Mouse (Mus musculus) E14TG2a.4 (cell line): ENCODE measurements around the gene Dtx2.

Experiments used
- H3K27me3 ChIP-seq: 2 replicates; pipeline ENCODE4 v1.6.1; 2014; ENCODE audit warnings: low read length, control low read depth; ENCODE audit not compliant: insufficient read depth
- H3K36me3 ChIP-seq: 2 replicates; pipeline ENCODE4 v1.6.1; 2014; ENCODE audit warnings: low read length, control low read depth; ENCODE audit not compliant: insufficient read depth
- H3K4me1 ChIP-seq: replicated peaks from 2 replicates; pipeline ENCODE4 v1.6.1; 2014; ENCODE audit warnings: low read depth, low read length, control low read depth
- H3K4me3 ChIP-seq: replicated peaks from 2 replicates; pipeline ENCODE4 v1.5.1; 2014; ENCODE audit warnings: mild to moderate bottlenecking, low read length
- H3K9me3 ChIP-seq: 2 replicates; pipeline ENCODE4 v1.6.1; 2014; ENCODE audit warnings: low read length, control low read depth
- CTCF ChIP-seq: conservative IDR thresholded peaks from 2 replicates; pipeline ENCODE4 v1.5.1; 2014; ENCODE audit warnings: low read length
- NANOG ChIP-seq: IDR thresholded peaks from 2 replicates; pipeline ENCODE4 v1.6.1; 2014; ENCODE audit warnings: borderline replicate concordance, low read length, mixed read lengths
- POU5F1 ChIP-seq: IDR thresholded peaks from 2 replicates; pipeline ENCODE4 v1.6.1; 2014; ENCODE audit warnings: low read length, borderline replicate concordance

The Dtx2 gene

DNA sequence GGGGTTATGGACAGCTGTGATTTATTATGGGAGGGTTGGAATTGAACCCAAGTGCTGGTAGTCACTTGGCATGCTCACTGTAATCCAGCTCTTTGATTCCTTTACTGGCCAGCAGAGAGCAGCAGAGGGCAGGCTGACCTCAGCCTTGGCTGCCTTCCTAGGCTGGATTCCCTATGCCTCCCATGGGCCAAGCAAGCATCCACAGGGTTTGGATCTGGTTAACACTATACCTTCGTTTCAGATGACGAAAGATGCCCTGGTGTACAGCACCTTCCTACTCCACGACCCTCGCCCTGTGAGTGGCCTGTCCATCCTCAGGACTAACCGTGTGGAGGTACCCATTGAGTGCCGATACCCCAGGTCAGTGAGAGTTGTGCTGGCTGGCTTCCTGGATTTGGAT lies 12.2 kb upstream of the Dtx2 start:
- no peak for TF ChIP-seq POU5F1
- peak; percentile 78 for TF ChIP-seq CTCF
- Histone ChIP-seq H3K36me3 (no peaks in the 10 kb centered on the region), H3K27me3 (peaks cover 12% of the 10 kb centered on the region; the same call in 1 of the 2 replicates), H3K9me3 (peaks cover 6% of the 10 kb centered on the region), H3K4me1 (peaks cover 58% of the 10 kb centered on the region), H3K4me3 (no peak overlapping the region)

DNA sequence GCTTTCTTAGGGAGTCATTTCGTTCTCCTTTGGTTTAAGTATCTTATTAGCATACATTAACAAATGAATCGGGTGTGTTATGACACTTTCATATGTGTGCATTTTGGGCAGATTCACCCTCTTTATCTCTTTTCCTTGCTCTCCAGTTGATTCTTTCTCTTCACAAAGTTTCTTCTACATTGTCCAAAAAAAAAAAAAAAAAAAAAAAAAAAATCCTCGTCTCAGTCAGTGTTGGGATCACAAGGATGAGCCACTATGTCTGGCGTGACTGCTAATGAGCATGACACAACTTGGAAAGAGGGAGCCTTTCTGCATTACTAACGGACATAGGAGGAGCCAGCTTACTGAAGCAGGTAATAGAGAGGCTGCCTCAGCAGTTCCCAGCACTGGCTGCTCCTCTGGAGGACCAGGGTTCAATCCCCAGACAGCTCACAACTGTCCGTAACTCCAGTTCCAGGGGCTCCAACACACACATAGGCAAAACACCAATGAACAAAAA lies 10.0 kb upstream of the Dtx2 start:
- H3K36me3 ChIP-seq, result no peaks in the 10 kb centered on the region
- TF ChIP-seq NANOG, result no peak
- peaks cover 12% of the 10 kb centered on the region; the same call in 1 of the 2 replicates for H3K27me3 ChIP-seq
- no peaks in the 10 kb centered on the region for H3K9me3 ChIP-seq
- H3K4me1 ChIP-seq, result peaks cover 51% of the 10 kb centered on the region
- no peak overlapping the region for H3K4me3 ChIP-seq

DNA sequence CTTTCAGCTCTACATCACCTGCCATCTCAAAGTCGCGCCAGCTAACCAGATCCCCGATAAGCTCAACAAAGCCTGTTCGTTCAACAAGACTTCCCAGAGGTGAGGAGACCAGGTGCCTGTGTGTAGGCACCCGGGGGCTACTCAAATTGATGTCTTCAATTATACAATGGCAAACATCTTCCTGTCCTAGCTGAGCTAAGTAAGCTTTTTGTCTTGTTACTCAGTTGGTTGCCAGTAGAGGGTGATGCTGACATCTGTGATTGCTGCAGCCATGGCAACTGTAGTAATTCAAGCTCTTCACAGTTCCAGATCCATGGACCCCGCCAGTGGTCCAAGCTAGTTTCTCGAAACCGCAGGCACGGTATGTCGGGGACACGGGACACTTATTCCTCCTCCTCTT lies 7.4 kb upstream of the Dtx2 start:
- Histone ChIP-seq H3K4me1 (peaks cover 30% of the 10 kb centered on the region), H3K9me3 (no peaks in the 10 kb centered on the region), H3K4me3 (no peak overlapping the region), H3K27me3 (peaks cover 6% of the 10 kb centered on the region; the same call in 1 of the 2 replicates), H3K36me3 (no peaks in the 10 kb centered on the region)
- TF ChIP-seq POU5F1, result no peak
- TF ChIP-seq NANOG, result peak; percentile 59; the same call in 1 of the 2 replicates
- TF ChIP-seq CTCF, result peak; percentile 9; the same call in 1 of the 2 replicates

DNA sequence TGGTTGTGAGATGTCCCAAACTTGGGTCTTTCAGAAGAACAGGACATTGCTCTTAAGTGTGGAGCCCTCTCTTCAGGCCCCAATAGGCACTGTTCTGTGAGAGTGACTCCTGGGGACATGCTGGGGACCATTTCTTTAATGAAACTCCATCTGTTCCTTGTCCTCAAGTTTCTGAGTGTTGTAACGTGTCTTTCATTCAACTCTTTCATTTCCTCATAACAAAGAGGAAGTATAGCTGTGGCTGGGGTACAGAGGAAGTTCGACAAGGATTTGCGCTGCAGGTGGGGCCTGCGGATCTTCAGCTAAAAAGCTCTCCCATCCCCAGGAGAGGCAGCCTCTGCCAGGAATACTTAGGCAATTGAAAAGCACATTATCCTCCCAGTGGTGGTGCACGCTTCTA lies 4.0 kb upstream of the Dtx2 start:
- Histone ChIP-seq H3K36me3 (no peaks in the 10 kb centered on the region), H3K4me3 (no peak overlapping the region), H3K9me3 (no peaks in the 10 kb centered on the region), H3K4me1 (peaks cover 26% of the 10 kb centered on the region), H3K27me3 (no peaks in the 10 kb centered on the region; the same call in 1 of the 2 replicates)
- TF ChIP-seq NANOG, result no peak
- TF ChIP-seq CTCF, result no peak
- TF ChIP-seq POU5F1, result no peak

DNA sequence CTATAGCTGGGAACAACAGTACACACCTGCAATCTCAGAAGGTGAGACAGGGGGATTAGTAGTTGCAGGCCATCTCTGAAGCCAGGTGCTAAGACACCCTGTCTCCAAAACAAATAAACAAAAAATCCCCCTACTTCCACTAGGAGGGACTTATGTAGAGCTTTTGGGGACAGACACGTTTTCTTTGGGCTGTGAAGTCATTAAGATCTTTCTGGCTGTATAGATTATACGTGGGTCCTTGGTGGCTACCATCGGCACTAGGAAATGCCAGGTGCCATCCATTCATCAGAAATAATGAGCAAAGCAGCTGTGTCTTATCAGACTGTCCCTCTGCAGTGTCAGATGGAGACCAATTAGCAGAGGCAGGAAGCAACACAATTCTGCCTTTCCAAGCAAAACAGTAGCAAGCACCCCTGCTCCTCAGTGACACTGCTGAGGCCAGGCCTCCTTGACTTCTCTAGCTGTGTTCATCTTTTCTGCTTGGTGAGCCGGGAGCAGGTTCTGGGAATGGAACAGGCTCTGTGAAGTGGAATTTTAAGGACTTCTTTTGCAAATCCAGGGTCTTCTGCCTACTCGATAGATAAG lies 1.1 kb upstream of the Dtx2 start:
- no peak for TF ChIP-seq CTCF
- no peak for TF ChIP-seq POU5F1
- TF ChIP-seq NANOG, result no peak
- Histone ChIP-seq H3K4me1 (peaks cover 44% of the 10 kb centered on the region), H3K4me3 (no peak overlapping the region), H3K9me3 (no peaks in the 10 kb centered on the region), H3K27me3 (no peaks in the 10 kb centered on the region; the same call in 1 of the 2 replicates), H3K36me3 (peaks cover 25% of the 10 kb centered on the region)

DNA sequence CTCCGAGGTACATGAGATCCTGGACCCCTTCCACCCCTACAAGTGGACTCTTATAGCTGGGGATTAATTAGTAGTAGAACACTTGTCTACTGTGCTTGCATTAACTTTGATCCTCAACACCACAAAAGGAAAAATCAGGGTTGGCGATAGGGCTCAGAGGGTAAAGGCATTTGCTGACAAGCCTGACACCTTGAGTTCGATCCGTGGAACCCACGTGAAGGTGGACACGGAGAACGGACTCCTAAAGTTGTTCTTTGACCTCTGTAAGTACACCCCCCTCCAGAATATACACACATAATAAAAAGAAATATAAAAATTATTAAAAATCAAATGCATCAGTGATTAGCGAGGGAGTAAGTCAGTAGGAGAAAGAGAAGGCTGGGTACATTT lies 270 bp upstream of the Dtx2 start:
- TF ChIP-seq CTCF (no peak), NANOG (no peak), POU5F1 (no peak)
- Histone ChIP-seq H3K4me1 (peaks cover 50% of the 10 kb centered on the region), H3K9me3 (no peaks in the 10 kb centered on the region), H3K36me3 (peaks cover 34% of the 10 kb centered on the region), H3K27me3 (no peaks in the 10 kb centered on the region; the same call in 1 of the 2 replicates), H3K4me3 (peak overlapping the region; percentile 89)

DNA sequence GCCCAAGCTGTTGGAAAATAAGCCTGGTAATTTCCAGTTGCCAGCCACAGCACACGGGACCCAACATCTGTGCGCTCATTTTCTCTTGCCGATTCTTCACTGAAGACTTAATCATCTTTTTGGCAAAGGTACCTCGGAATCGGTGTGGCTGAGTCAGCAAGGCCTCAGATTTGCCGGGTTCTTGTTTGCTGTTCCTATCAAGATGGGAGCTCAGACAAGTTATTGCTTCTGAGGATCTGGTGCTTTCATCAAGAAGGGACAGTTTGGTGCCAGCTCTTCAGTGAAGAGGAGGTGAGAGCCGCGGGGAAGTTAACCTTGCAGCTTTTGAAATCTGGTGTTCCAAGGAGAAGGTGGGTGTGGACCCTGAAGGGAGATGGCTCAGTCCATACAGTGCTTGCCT lies 1.6 kb downstream of the Dtx2 start:
- H3K9me3 ChIP-seq, result no peaks in the 10 kb centered on the region
- H3K27me3 ChIP-seq, result no peaks in the 10 kb centered on the region
- peaks cover 47% of the 10 kb centered on the region for H3K36me3 ChIP-seq
- H3K4me3 ChIP-seq, result 0 out of 2 replicates have a peak overlapping the region, but pooled peaks have one; percentile 89
- peaks cover 55% of the 10 kb centered on the region for H3K4me1 ChIP-seq
- TF ChIP-seq NANOG, result no peak
- TF ChIP-seq CTCF, result no peak
- TF ChIP-seq POU5F1, result no peak

DNA sequence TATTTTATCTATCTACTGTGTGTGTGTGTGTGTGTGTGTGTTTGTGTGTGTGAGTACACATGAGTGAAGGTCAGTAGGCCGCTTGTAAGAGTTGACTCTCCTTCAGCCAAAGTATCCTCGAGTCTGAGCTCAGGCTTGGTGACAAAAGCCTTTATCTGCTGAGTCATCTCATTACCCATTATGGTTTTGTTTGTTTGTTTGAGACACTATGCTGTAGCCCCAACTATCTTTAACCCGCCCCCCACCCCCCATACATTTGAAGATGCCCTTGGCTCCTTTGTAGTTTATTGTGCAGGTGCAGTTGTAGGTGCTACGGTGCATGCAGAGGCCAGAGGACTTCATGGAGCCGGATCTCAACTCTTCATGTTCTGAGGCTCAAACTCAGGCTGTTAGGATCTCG lies 6.6 kb downstream of the Dtx2 start:
- H3K4me3 ChIP-seq, result no peak overlapping the region
- H3K9me3 ChIP-seq, result peaks cover 5% of the 10 kb centered on the region; the same call in 1 of the 2 replicates
- peaks cover 71% of the 10 kb centered on the region for H3K36me3 ChIP-seq
- H3K27me3 ChIP-seq, result no peaks in the 10 kb centered on the region
- TF ChIP-seq CTCF, result no peak
- TF ChIP-seq NANOG, result no peak
- no peak for TF ChIP-seq POU5F1
- peaks cover 74% of the 10 kb centered on the region for H3K4me1 ChIP-seq

DNA sequence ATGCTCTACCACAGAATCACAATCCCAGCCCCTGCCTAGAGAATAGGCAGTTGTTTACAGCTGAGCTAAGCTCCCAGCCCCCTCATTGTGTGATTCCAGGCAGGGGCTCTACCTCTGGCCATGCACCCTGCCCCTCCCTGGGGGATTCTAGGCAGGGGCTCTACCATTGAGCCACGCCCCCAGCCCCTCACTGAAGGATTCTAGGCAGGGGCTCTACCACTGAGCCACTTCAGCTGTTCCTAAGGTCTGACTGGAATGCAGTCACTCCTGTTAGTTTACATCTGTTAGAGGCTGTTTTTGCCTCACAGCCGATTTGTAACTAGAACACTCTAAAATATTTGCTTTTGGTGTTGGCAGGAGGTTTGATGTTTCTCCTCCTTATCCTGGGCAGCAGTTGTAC lies 7.7 kb downstream of the Dtx2 start:
- Histone ChIP-seq H3K9me3 (peaks cover 5% of the 10 kb centered on the region; the same call in 1 of the 2 replicates), H3K4me3 (0 out of 2 replicates have a peak overlapping the region, but pooled peaks have one; percentile 1), H3K4me1 (peaks cover 68% of the 10 kb centered on the region), H3K27me3 (no peaks in the 10 kb centered on the region), H3K36me3 (peaks cover 65% of the 10 kb centered on the region)
- TF ChIP-seq POU5F1, result no peak
- no peak for TF ChIP-seq CTCF
- TF ChIP-seq NANOG, result no peak
